Mouse (Mus musculus) erythroblast, embryonic 14.5 days (primary cell): Measurements from ENCODE around the gene Kidins220.

Experiments
- GATA1 ChIP-seq: IDR thresholded peaks from 2 replicates; pipeline ENCODE4 v1.6.1; 2012; ENCODE audit warnings: low read length, inconsistent platforms, mixed read lengths
- TAL1 ChIP-seq: IDR thresholded peaks from 3 replicates; pipeline ENCODE4 v1.6.1; 2012; ENCODE audit warnings: low read length, inconsistent platforms, mixed read lengths

GRCm38 (mm10) chr12:25024862-25025545 lies 50.3 kb downstream of the Kidins220 start:
- TF ChIP-seq TAL1 (no peak), GATA1 (no peak)
